Mouse (Mus musculus) bone marrow, adult 2 months (tissue): ENCODE measurements around the gene Wdr90. TPM values are rescaled to one million over a fixed set of nuclear protein-coding genes. Genes with fewer than 3 reads are reported as not detected.

Experiments
- H3K27ac ChIP-seq: fragments of 200-500 bp; 2 replicates; pipeline ENCODE4 v1.5.1; 2012; ENCODE audit warnings: low read depth, mild to moderate bottlenecking, control low read depth, inconsistent platforms, low read length; ENCODE audit not compliant: control insufficient read depth, poor library complexity, insufficient read depth
- H3K4me1 ChIP-seq: fragments of 200-500 bp; 2 replicates; pipeline ENCODE4 v1.6.1; 2011; ENCODE audit warnings: low read length; ENCODE audit not compliant: control insufficient read depth, insufficient read depth
- H3K4me3 ChIP-seq: fragments of 200-500 bp; replicated peaks from 2 replicates; pipeline ENCODE3; 2011; ENCODE audit warnings: mild to moderate bottlenecking, low read depth, low read length, control low read depth; ENCODE audit not compliant: control insufficient read depth
- CTCF ChIP-seq: fragments of 200-500 bp; IDR thresholded peaks from 2 replicates; pipeline ENCODE4 v1.5.1; 2011; ENCODE audit warnings: low read length, control low read depth; ENCODE audit not compliant: control insufficient read depth, insufficient read depth
- POLR2A ChIP-seq: fragments of 200-500 bp; IDR thresholded peaks from 2 replicates; pipeline ENCODE4 v1.6.1; 2011; ENCODE audit warnings: low read depth, mild to moderate bottlenecking, control low read depth, low read length, borderline replicate concordance; ENCODE audit not compliant: control insufficient read depth
- WGBS: fragments of 180-500 bp; shearing (Covaris S2); methylation state at CpG from one replicate; pipeline ENCODE4 v1.1.7; 2018; 5-methylcytosine and 5-hydroxymethylcytosine counted together
- polyA plus RNA-seq: library from polyadenylated mRNA; stranded (reverse); fragments of >200 nt; gene quantifications from 2 replicates; pipeline ENCODE4 v1.2.4, GENCODE M21; 2011; ENCODE audit warnings: low replicate concordance; ENCODE audit not compliant: missing spikeins, insufficient read depth, insufficient read length

The Wdr90 gene
- polyA plus RNA-seq, 1 experiment, result 62.0 TPM

GRCm38 (mm10) chr17:25879750-25880149 lies 18.4 kb upstream of the Wdr90 start:
- no peak for TF ChIP-seq CTCF
- TF ChIP-seq POLR2A, result no peak
- 92% methylated on average over 8 of the region's 8 CpGs for WGBS
- no peak overlapping the region for H3K27ac ChIP-seq

GRCm38 (mm10) chr17:25879261-25879660 lies 18.0 kb upstream of the Wdr90 start:
- TF ChIP-seq CTCF, result peak; percentile 50; the same call in 1 of the 2 replicates
- no peak for TF ChIP-seq POLR2A
- no peak overlapping the region for H3K4me3 ChIP-seq
- H3K4me1 ChIP-seq, result peaks cover 5% of the 10 kb centered on the region

More at GRCm38 (mm10) chr17:25879750-25880149, 18.4 kb upstream of the Wdr90 start:
- no peak overlapping the region for H3K4me3 ChIP-seq
- H3K4me1 ChIP-seq, result peaks cover 5% of the 10 kb centered on the region

GRCm38 (mm10) chr17:25878611-25879180 lies 17.4 kb upstream of the Wdr90 start:
- Histone ChIP-seq H3K4me1 (peaks cover 5% of the 10 kb centered on the region), H3K27ac (no peak overlapping the region), H3K4me3 (no peak overlapping the region)
- TF ChIP-seq POLR2A (no peak), CTCF (no peak)
- WGBS, result 95% methylated on average over 19 of the region's 19 CpGs

More at GRCm38 (mm10) chr17:25879261-25879660, 18.0 kb upstream of the Wdr90 start:
- 79% methylated on average over 4 of the region's 4 CpGs for WGBS
- no peak overlapping the region for H3K27ac ChIP-seq

GRCm38 (mm10) chr17:25877741-25878610 lies 16.7 kb upstream of the Wdr90 start:
- 90% methylated on average over 32 of the region's 32 CpGs for WGBS
- no peak overlapping the region for H3K27ac ChIP-seq
- no peak overlapping the region for H3K4me3 ChIP-seq
- H3K4me1 ChIP-seq, result peaks cover 5% of the 10 kb centered on the region
- TF ChIP-seq CTCF, result no peak
- no peak for TF ChIP-seq POLR2A

- TF ChIP-seq POLR2A (no peak), CTCF (no peak)
- Histone ChIP-seq H3K4me3 (no peak overlapping the region), H3K4me1 (peaks cover 5% of the 10 kb centered on the region), H3K27ac (no peak overlapping the region)
- WGBS, result 79% methylated on average over 3 of the region's 3 CpGs
These were observed 15.7 kb upstream of the Wdr90 start for GRCm38 (mm10) chr17:25877025-25877424.

GRCm38 (mm10) chr17:25876347-25876915 lies 15.1 kb upstream of the Wdr90 start:
- H3K4me1 ChIP-seq, result peaks cover 5% of the 10 kb centered on the region
- peak overlapping the region; percentile 13 for H3K4me3 ChIP-seq
- 70% methylated on average over 10 of the region's 10 CpGs for WGBS
- H3K27ac ChIP-seq, result no peak overlapping the region
- TF ChIP-seq POLR2A (no peak), CTCF (no peak)

GRCm38 (mm10) chr17:25875171-25876136 lies 14.2 kb upstream of the Wdr90 start:
- under 1% methylated on average over 59 of the region's 59 CpGs for WGBS
- peaks cover 5% of the 10 kb centered on the region for H3K4me1 ChIP-seq
- H3K27ac ChIP-seq, result peak overlapping the region; percentile 70
- TF ChIP-seq CTCF (0 out of 2 replicates have a peak, but pooled peaks have one; percentile 0), POLR2A (peak; percentile 83; the same call in 1 of the 2 replicates)
- peak overlapping the region; percentile 99 for H3K4me3 ChIP-seq
